Mouse (Mus musculus) olfactory bulb, adult 2 months (tissue): Measurements from ENCODE around the gene Treml4.

Source experiments
- CTCF ChIP-seq: fragments of 200-500 bp; IDR thresholded peaks from 2 replicates; pipeline ENCODE4 v1.5.1; 2012; ENCODE audit warnings: low read depth, mild to moderate bottlenecking, low read length, moderate library complexity; ENCODE audit not compliant: insufficient read depth
- POLR2A ChIP-seq: fragments of 200-500 bp; IDR thresholded peaks from 2 replicates; pipeline ENCODE4 v1.6.1; 2012; ENCODE audit warnings: mild to moderate bottlenecking, low read depth, low read length, moderate library complexity; ENCODE audit not compliant: insufficient read depth

DNA sequence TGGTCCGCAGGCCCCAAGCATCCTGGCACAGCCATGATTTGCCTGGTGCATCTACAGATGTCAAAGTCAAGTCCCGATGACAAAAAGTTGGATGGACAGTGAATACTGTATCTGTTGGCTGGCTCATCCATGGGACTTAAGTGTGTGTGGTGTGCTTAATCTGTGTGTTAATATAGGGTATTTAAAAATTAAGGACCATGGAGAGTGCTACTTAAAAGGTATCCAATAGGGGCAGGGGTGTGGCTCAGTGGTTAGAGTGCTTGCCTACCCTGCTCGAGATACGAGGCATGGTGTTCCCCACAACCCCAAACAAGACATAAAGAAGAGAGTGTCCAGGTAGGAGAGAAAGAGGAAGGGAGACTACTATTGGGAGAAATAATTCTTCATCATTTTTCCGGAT, 37.7 kb downstream of the Treml4 start:
- TF ChIP-seq CTCF (no peak), POLR2A (no peak)
